Mouse (Mus musculus) G1E (cell line): ENCODE measurements around the gene Ctcf.

Experiments
- CTCF ChIP-seq: IDR thresholded peaks from 2 replicates; pipeline ENCODE4 v1.5.1; 2012; ENCODE audit warnings: low read depth, low read length, inconsistent platforms, mixed read lengths
- GATA1 ChIP-seq: IDR thresholded peaks from 2 replicates; pipeline ENCODE4 v1.6.1; 2012; ENCODE audit warnings: borderline replicate concordance, low read length, inconsistent platforms, mixed read lengths
- GATA2 ChIP-seq: IDR thresholded peaks from 2 replicates; pipeline ENCODE4 v1.6.1; 2012; ENCODE audit warnings: low read depth, low read length, inconsistent platforms, borderline replicate concordance
- POLR2AphosphoS5 ChIP-seq: IDR thresholded peaks from 2 replicates; pipeline ENCODE4 v1.6.1; 2012; ENCODE audit warnings: low read depth, low read length, inconsistent platforms; ENCODE audit not compliant: insufficient replicate concordance
- TAL1 ChIP-seq: conservative IDR thresholded peaks from 2 replicates; pipeline ENCODE4 v1.6.1; 2012; ENCODE audit warnings: low read depth, low read length, inconsistent platforms, mixed read lengths

DNA sequence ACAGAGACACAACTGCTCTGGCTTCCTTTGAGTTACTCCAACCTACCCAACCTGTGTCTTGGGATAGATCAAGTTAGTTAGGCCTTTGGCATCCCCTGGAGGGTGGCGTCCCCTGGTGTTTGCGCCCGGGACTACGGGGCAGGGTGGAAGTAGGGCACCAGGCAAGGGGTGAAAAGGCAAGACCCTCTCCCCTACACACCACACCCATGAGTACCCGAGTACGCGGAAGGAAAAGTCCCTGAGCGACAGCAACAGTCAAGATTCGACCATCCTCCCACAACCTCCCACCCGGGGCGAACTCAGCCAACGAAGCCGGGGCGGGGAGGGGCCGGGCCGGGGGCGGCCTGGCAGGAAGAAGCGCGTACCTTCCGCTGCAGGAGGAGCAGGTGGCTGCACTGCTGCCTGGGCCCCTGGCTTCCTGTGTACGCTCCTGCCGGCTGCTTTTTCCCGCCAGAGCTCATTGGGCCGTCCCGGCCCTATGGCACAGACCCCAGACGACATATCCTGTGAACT lies 49.5 kb downstream of the Ctcf start, which contains the start of gene Carmil2:
- no peak for TF ChIP-seq POLR2AphosphoS5
- peak; percentile 75 for TF ChIP-seq CTCF
- no peak for TF ChIP-seq GATA1
- no peak for TF ChIP-seq GATA2
- TF ChIP-seq TAL1, result no peak
